Mouse (Mus musculus): ENCODE data around the gene Ric8b.

Gene Ric8b

DNA sequence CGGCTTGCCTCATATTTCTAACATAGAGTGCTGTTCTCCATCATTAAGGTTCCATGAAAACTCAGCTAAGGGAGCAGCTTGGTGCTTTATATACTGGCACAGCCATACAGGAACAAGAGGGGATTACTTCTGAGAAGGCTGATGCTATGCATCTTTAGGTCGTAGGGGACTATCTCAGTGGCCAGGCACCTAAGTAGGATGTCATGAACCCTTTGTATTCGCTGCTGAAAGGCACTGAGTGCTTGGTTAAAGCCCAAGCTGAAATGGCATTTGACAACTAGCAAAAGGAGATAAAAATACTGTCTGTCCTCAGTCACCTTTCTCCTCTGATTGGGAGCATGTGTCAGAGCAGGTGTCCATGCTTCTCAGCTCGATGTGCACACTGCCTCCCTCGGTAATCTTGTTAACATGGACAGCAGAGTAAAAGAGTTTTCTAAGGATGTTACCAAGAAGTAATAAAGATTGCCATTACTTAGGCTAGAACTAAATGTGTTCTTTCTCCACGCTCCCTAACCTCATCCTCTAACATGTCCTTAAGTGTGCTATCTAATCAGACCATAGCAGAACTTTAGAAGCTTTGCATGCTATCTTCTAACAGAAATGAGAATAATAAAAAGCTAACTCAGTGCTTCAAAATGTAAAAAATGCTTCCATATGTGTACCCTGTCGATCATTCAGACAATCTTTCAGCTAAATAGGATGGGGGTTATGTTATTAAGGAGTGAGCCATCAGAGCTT lies 89.3 kb downstream of the Ric8b start:
- ATAC-seq (ENCODE audit: low TSS enrichment) = no peak

DNA sequence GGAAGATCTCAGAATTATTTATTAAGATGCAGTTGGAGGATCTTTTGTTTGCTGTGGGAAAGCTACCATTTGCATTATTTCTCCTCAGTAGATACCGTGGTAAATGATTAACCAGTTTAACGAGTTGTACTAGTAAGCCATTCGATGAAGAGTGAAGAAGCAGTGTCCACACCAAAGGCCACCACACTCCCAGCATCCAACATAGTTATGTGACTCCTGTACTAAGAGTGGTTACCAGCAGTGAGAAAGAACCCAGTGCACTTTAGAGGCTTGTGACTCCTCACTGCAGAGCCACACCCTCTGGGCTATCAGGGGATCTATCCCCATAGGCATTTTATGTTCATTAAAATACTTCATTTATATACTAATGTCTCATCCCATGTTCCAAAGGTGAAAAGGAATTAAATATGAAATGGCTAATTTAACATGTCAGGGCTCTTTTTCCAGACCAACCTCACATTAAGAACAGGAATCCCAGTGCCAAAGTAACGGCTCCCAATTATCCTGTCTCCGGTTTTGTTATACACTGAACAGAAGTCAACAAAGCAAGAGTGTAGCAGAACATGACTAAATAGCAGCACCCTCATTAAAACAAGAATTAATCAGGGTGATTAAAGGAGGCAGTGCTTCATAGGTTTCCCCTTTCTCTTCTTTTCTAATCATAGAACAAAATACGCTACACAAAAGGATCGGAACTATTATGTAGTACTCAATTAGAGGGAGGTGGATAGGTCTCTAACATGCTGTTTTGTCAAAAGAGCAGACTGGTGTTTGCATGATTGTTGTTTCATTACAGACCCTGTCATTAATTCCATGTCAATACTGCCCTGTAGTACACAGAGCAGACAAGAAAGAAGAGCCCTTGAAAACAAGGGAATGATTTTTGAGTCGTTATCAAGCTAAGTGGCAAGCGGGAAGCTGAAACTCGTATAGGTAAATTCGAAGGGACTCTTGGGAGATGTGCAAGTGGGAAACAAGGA lies 90.7 kb downstream of the Ric8b start:
- no peak for ATAC-seq (ENCODE audit: low TSS enrichment)

DNA sequence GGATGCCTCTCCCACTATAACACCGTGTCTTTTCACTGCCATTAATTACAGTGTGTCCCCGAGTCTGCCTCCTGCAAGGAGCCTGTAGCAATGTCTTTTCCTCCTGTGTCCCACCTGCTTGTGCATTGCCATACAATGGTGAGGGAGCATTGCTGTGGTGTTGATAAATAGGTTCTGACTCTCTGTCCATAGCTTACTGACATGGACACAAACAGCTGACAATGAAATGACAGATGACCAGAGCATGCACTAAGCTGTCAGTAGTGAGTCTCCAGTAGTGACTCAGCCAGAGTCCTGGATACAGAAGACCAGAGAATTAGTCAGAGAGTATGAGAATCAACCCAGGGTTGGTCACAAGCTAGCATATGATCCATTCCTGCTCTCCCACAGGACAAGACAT lies 93.7 kb downstream of the Ric8b start:
- no peak for ATAC-seq (ENCODE audit: low TSS enrichment)

DNA sequence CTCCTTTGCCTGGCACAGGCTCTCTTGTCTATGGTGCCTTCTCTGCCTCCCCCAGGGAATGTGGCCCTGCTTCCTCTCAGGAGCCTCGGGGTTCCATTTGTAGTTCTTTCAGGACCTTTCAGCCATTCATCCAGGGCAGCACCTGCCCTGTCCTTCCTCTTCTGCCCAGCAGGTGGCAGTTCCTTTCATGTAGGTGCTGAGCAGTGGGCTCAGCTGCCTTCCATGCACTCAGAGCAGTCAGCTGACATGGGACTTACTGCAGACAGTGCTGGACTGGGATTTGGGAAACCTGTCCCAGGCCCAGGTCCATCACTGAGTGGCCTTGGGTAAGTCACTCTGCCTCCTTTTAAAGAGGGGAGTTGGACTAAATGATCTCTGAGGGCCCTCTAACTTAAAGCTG lies 96.0 kb downstream of the Ric8b start:
- peak; percentile 88 for ATAC-seq (ENCODE audit: low TSS enrichment)

DNA sequence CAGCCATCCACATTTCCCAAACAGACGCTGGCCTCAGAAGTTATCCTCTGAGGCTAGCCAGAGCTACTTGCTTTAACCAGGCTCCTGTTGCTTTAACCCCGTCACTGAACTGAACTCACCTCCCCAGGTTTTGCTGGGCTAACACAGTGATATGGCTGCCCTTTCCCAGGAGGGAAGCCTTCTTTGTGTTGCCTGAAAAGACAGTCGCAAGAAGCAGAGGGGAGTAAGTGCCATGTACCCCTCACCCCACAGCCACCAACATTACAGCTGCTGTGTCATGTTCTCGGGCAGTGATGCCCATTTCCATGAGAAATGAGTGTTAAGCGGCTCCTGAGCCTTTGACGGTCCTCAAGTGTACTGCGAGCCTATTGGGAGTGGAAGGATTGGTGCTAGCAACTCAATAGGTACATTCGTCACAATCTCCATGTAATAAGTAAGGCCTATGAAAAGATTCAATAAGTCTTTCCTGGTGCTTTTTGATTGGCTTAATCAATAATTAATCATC lies 96.6 kb downstream of the Ric8b start:
- no peak for ATAC-seq (ENCODE audit: low TSS enrichment)

DNA sequence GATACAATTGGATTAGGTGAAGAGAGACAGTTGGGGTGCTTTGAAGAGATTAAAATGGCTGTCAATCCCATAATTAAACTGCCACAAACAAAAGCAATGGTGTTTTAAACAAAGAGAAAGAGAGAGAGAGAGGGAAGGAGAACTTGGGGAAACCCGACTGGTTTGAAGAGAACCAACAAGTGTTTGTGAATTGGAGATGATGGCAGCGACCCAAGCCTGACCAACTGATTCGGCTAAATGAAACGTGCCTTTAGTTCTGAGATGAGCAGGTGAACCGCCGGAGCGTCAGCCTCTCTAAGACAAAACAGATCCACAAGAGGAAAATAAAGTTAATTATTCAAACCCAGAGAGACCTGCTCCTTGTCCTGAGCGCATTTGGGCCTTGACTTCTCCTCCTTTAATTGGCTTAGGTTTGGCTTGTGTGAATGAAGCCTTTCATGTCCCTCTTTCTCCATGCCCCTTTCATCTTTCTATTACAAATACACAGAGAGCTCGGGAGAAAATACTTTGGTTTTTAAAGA lies 97.1 kb downstream of the Ric8b start:
- ATAC-seq (ENCODE audit: low TSS enrichment) = no peak

DNA sequence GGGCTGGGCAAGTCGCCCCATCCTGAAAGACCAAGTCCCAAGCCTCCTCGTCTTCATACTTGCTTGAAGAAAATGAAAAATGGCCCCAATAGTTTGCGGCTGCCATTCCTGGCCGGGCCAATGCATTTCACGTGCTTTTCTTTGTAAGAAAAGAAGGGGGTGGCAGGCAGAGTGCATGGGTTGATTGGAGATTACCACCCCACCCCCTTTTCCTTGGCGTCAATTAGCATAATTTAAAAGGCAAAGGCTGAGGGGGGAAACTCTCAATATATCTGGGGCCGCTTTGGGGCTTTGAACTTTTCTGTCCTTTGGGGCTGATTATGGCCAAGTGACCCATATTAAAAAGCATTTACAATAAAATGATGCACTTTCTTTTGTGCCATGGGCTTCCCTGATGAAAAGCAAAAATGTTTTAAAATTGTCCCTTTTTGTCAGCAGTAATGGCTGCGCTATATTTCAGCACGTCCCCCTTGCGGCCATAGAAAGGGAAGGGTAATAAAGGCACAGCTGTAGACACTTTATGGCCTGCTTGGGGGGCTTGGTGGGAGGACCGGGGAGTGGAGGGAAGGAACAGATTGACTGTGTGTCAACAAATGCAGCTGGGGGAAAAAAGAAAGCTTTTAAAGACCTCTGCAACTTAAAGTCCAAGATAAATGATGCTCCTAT lies 105.4 kb downstream of the Ric8b start:
- no peak for ATAC-seq (ENCODE audit: low TSS enrichment)

DNA sequence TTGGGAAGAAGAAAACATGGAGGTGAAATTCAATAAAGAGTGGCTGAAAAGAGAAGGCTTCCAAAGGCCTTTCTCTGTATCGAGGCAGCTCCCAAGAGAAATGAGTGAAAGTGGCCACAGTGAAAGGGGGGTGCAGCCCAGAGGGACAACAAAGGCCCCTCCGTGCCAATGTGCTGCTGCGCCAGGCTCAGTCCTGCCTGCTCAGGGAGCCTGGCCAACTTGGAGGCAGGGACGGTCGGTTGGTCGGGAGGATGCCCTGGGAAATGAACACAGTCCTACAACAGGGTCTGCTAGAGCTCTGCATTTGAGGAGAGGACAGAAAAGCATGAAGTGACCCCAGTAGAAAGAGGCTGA lies 105.9 kb downstream of the Ric8b start:
- no peak; the same call in 1 of the 2 replicates for ATAC-seq (ENCODE audit: low TSS enrichment)

DNA sequence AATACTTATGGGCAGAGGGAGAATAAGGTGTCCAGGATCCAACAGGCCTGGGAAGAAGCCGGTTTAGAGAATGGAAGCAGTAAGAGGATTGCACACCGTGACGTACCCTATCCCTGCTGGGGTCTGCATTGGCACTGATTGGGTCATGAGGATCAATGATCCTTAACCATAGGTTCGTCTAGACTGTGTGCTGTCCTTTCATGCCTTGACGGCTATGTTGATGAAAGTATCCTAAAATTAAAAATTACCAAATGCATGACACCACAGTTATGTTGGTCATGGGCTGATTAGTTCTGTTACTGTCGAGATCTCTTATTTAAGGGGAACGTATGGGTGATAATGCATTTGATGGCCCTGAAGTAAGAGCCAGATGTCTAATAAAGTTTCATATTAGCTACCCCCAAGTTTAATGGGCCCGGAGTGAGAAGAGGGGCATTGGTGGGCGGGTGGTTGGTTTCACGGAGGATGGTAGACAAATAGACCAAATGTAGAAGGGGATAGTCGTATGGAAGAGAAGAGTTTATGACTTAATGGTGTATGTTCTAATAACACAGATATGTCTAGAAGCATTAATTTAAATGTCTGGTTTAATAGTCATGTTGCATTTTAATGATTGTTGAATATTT lies 108.5 kb downstream of the Ric8b start:
- ATAC-seq (ENCODE audit: low TSS enrichment) = peak; percentile 99

DNA sequence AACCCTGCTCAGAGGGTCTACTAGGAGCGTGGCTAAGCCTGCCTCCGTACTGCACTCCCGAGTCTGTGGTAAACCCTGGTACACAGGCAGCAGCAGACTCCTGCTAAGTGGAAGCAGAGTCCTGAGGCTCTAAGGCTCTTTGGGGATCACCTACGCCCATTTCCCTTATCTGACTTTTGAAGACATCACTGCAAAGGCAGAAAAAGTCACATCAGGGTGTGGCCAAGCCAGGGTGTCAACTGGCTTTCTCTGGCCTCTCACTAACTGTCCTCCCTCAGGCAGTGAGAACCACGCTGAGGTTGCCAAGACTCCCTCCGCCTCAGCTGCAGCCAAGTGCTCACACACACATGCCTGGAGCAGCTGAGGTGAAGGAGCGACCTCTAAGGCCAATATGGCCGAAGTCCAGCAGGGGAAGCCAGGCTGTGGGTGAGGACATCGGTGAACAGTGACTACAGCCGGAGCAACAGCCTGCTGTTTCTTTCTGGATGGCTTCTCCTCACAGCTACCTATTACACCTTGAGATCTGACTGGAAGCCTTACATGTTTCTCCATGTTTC lies 110.3 kb downstream of the Ric8b start:
- ATAC-seq (ENCODE audit: low TSS enrichment) = no peak

DNA sequence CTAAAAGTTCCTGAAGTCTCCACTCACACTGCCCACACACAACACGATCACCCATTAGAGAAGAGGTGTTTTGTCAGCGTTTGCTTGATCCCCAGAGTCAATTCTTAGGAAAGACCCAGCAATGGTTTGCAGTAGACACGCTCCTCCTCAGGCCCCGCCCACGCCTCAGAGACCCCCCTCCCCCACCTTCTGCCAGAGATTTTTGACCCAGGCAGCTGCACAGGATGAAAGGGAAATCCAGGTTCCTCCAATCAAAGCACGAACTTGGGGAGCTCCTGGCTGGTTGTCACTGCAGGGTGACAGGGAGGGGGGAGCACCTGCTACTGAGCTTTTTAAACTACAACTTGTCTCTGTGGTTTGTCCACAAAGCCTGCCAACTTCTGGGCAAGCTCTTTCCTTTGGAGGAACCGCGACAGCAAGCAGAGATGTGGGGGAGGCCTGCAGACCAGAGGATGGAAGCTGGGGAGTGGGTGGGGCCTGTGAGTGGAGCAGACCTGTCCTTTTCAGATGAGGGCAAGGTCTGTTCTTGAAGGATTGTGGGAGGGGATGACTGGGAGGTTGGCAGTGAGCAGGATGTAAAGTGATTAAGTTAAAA lies 117.8 kb downstream of the Ric8b start:
- no peak; the same call in 1 of the 2 replicates for ATAC-seq (ENCODE audit: low TSS enrichment)

DNA sequence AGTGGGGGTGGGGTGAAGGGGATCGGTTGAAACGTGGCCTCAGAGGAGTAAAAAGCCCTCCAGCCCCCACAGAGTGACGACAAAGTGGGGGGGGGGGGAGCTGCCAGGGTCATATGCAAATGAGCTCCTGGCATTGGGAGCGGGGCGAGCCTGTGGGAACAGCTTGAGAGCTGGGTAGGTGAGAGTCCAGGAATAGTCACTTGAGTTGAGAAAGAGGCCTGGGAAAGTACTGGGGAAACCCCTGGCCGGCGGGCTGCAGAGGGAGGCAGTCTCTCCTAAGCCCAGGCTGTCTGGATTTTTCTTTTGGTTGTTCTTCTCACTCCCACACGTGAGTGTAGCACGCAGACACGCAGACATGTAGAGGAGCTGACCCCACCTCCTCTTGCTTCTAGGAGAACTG lies 120.7 kb downstream of the Ric8b start:
- no peak for ATAC-seq (ENCODE audit: low TSS enrichment)

DNA sequence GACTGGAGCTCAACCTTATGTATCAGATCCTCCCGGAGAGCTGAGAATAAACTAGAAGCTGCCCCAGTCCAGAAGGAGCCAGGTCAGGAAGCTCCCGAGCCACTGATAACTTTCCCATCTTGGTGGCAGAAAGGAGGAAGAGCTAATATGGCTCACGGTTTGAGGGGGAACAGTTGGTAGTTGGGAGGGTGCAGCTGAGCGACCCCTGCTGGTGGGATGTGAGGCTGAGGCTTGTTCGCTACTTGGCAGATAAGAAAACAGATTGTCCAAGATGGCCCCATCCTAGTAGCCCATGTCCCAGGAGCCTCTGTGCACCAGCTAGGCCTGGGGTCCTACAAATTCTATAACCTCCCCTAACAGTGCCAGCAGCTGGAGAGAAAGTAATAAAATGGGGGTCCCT lies 121.4 kb downstream of the Ric8b start:
- no peak for ATAC-seq (ENCODE audit: low TSS enrichment)

DNA sequence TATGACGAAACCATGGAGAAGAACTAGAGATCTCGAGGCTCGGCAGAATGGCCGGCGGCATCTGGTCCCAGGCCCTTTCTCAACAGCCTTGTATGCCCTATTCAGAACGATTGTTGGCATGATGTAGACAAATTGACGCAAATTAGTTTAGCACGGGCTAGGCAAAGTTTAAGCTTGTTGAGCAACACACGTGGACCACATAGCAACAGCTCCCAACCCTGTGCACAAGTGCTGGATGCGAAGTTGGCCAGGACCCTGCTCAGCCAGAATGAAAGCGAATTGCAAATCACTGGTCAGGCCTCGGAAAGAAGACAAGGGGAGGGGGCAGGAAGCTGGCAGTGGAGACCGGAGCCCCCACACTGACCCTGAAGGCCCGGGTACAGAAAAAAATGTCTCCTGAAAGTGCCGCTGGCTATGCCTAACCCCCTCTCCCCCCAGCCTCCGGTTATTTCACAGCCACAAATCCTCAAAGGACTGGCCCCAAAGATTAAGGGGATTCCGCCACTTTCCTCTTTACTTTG lies 126.8 kb downstream of the Ric8b start:
- ATAC-seq (ENCODE audit: low TSS enrichment) = no peak

DNA sequence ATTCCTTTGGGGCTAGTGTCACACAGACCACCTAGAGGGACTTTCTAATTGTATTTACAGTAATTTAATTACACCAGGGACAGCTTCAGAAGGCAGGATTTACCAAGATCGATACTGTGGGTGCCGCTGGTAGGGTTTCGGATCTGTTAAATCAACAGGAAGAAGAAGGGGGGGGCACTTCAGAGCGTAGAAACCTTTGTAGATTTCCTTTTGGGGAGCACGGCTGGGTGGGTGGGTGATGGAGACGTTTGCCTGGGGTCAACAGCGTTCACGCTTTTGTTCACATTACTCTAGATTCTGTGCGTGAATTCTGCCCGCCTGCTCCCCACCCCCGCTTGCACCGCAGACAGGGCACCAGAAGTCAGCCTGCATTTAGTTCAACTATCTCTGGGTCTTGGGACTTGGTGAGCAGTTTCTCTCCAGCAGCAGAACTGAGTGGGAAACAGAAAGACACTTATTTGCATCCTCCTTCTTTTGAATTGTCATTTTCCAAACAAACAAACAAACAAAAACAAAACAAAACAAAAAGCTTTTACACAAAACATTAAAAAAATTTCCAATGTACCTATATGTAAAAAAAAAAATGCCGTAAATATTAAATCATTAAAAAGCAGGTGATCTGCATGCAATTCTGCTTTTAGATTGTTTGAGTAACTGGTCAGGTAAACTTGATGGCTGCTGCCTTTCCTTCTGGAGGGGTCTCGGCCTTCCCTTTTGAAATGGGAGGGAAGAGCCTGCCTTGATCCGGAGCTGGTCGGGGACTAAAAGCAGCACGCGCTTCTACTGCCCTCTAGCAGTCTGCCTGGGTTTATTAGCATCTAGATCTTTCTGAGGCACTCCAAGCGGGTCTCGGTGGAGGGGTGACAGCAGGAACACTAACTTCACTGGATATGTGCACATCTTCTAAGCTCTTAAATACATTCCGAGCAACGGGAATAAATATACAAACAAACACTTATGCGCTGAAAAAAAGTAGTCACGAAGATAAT lies 127.6 kb downstream of the Ric8b start:
- peak; percentile 73 for ATAC-seq (ENCODE audit: low TSS enrichment)

DNA sequence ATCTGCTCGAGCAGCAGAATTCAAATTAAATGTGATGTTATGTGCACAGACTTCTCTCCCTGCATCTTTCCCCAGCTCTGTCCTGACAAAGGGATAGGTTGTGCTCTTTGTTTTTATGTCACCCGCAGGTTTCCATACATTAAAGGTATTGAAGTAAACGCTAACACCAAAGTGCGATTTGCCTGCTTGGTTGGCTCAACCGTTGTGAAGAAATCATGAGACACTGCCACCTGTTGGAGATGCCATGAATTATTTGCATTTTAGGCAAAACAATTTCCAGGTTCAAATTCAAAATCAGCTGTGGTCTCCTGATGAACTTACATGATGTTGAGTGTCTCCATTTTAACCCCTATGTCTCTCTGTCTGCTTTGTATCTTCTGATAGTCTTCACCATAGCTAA lies 129.2 kb downstream of the Ric8b start:
- no peak; the same call in 1 of the 2 replicates for ATAC-seq (ENCODE audit: low TSS enrichment)

DNA sequence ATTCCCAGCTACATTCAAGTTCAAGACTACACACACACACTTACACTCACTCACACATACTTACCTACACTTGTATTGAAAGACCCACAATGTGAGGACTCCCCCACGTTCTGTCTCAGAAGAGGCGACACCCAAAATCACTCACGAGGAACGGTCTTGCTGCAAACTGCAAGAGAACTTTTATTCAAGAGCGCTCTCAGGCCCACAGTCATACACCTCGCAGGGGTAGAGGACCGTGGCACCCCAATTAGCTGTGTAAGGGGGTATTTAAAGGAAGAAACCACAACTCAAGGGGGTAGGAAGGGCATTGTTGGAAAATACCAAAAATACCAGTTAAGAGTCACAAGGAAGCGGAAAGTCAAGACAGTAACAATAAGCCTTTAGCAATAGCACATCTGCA lies 130.6 kb downstream of the Ric8b start:
- no peak for ATAC-seq (ENCODE audit: low TSS enrichment)

DNA sequence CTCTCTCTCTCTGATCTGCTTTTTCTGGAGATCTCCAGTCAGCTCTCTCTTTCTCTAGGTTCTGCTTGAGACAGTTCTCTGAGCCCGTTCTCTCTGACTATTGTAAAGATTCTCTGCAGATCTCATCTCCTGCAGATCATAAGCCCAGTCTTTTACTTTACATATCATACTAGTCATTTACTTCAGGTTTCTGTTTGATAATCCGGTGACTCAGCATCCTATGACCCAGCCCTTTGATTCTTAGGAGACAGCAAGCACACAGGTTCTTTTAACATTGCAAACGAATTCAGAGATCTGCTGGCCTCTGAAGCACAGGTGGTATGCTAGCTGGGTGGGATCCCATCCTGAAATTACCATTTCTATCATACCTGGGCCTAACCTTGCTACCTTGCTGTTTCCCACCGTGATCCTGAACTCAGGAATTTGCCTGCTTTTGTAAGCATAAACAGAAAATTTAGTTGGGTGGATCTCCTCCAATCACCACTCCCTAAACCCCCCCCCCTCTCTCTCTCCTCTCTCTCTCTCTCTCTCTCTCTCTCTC lies 133.3 kb downstream of the Ric8b start:
- ATAC-seq (ENCODE audit: low TSS enrichment) = no peak

DNA sequence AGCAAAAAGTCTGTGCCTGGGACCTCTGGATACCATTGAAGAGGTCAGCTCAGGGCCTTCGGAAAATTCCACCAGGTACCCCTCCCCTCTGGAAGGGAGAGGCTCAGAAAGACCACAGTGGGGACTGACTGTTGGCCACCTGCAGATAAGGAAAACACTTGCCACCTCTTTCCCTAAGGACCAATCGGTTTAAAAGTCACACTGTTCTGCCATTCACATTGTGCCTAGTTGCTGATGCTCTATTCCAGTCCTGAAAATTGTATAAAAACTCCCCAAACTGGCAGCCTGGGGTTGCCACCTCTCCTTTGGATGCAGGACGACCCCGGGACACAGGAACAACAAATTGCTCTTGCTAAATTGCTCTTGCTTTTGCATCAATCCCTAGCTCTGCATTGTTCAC lies 135.0 kb downstream of the Ric8b start:
- ATAC-seq (ENCODE audit: low TSS enrichment) = no peak

Data from frontal cortex, adult (tissue).